Mouse (Mus musculus) midbrain, postnatal 0 days (tissue): ENCODE data around the gene Brd3. TPM values are rescaled to one million over a fixed set of nuclear protein-coding genes. Genes with fewer than 3 reads are reported as not detected.
A peak's percentile ranks its signal among the peaks of the same experiment; 100 is the strongest.

ENCODE experiments used
- ATAC-seq: fragments of 200-750 bp; cut with Nextera tagmentation; 2 replicates; pipeline ENCODE4 v1.8.0; 2017; ENCODE audit warnings: moderate number of reproducible peaks, mild to moderate bottlenecking, moderate TSS enrichment, moderate library complexity; ENCODE audit not compliant: low FRiP score
- DNase-seq: peaks from one replicate; pipeline ENCODE4 v3.0.0-alpha.2; 2015; ENCODE audit warnings: low spot score
- H3K27ac ChIP-seq: fragments of 300-500 bp; sonication (generic); 2 replicates; pipeline ENCODE4 v1.5.1; 2014; ENCODE audit warnings: low read depth, mild to moderate bottlenecking, low read length, mixed read lengths
- H3K27me3 ChIP-seq: fragments of 300-500 bp; sonication (generic); 2 replicates; pipeline ENCODE4 v1.6.1; 2014; ENCODE audit warnings: low read length, control low read depth, mixed read lengths; ENCODE audit not compliant: insufficient read depth
- H3K36me3 ChIP-seq: fragments of 300-500 bp; sonication (generic); 2 replicates; pipeline ENCODE4 v1.6.1; 2014; ENCODE audit warnings: low read length, control low read depth, mixed read lengths; ENCODE audit not compliant: insufficient read depth
- H3K4me1 ChIP-seq: fragments of 300-500 bp; sonication (generic); 2 replicates; pipeline ENCODE4 v1.6.1; 2014; ENCODE audit warnings: mild to moderate bottlenecking, control low read depth, antibody characterized with exemption, low read length, mixed read lengths; ENCODE audit not compliant: insufficient read depth
- H3K4me2 ChIP-seq: fragments of 300-500 bp; sonication (generic); 2 replicates; pipeline ENCODE4 v1.6.1; 2014; ENCODE audit warnings: low read depth, mild to moderate bottlenecking, low read length, mixed read lengths; ENCODE audit not compliant: poor library complexity, severe bottlenecking
- H3K4me3 ChIP-seq: fragments of 300-500 bp; sonication (generic); 2 replicates; pipeline ENCODE4 v1.5.1; 2014; ENCODE audit warnings: low read depth, mild to moderate bottlenecking, low read length, moderate library complexity
- H3K9ac ChIP-seq: fragments of 300-500 bp; sonication (generic); replicated peaks from 2 replicates; pipeline ENCODE4 v1.6.1; 2014; ENCODE audit warnings: mild to moderate bottlenecking, low read length, moderate library complexity, mixed read lengths; ENCODE audit not compliant: poor library complexity, severe bottlenecking
- H3K9me3 ChIP-seq: fragments of 300-500 bp; sonication (generic); 2 replicates; pipeline ENCODE4 v1.6.1; 2016; ENCODE audit warnings: low read length, control low read depth
- CTCF ChIP-seq: IDR thresholded peaks from 2 replicates; pipeline ENCODE4 v1.5.1; 2016; ENCODE audit warnings: antibody characterized with exemption, mild to moderate bottlenecking
- WGBS: fragments of 180-500 bp; shearing (Covaris S2); extraction: QIAGEN DNeasy Blood & Tissue Kit; methylation state at CpG from one replicate; pipeline ENCODE4 v1.1.7; 2014; 5-methylcytosine and 5-hydroxymethylcytosine counted together
- polyA plus RNA-seq: library from polyadenylated mRNA; unstranded; fragments of >200 nt; fragmentation: Nextera tagmentation; extraction: Ambion mirVana; gene quantifications from 2 replicates; pipeline ENCODE4 v1.2.1, GENCODE M21; 2015
- total RNA-seq: library from RNA; depleted of rRNA; stranded (reverse); fragments of >200 nt; gene quantifications from 2 replicates; pipeline ENCODE4 v1.2.3, GENCODE M21; 2014; rRNA removed

Brd3 gene
- total RNA-seq: 43.8 and 54.7 TPM in 2 replicates
- polyA plus RNA-seq: 124 TPM in 2 replicates

DNA sequence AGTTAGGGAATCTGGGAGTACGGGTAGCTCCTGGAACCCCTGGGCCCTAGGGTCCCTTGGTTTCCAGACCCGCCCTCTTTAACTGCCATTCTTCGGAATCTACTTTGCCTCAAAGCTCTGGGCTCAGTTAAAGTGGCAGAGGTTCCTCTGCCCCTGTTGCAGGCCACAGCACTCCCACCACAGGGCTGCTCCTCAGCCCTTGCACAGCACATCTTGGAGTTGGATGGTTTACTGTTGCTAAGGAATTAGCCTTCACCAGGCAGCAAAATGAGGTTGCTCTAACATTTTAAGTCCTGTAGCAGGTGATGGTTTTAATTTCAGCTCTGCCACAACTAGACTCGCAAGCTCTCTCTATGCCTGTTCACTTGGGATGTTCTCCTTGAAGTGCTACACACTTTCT lies at the start of gene Brd3:
Gene Brd3, minus strand, starts transcription at position 101 of the 400 bp plus-strand sequence.
- Histone ChIP-seq H3K4me2 (no peak within 1 kb of the TSS), H3K9me3 (no peaks in the 10 kb centered on the region), H3K4me3 (no peak within 1 kb of the TSS), H3K9ac (no peak within 1 kb of the TSS), H3K27ac (no peak within 1 kb of the TSS), H3K27me3 (no peaks in the 10 kb centered on the region), H3K36me3 (no peaks in the 10 kb centered on the region), H3K4me1 (no peaks in the 10 kb centered on the region)
- 78% methylated on average over 4 of the region's 4 CpGs for WGBS
- TF ChIP-seq CTCF: no peak
- no peak for DNase-seq
- ATAC-seq: no peak

DNA sequence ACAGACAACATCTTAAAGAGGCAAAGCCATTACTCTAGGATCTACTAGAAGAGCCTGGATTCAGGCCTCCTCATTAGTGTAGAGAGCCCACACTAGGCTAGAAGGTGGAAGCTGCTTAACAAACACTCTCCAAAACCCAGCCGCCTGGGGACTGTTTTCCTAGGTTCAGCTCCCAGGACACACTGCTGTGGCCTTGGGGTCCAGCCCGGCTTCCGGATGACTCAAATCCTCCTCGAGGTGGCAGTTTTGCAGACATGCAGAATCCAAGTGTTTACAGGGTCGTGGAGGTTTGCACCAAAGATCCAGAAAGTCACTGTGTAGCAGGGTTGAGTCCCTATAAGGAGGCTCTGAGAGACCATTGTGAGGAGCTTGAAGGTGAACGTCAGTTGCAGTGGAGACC lies 49.5 kb upstream of the Brd3 start:
- Histone ChIP-seq H3K4me1 (no peaks in the 10 kb centered on the region), H3K27ac (no peak overlapping the region), H3K27me3 (no peaks in the 10 kb centered on the region), H3K9ac (no peak overlapping the region), H3K9me3 (no peaks in the 10 kb centered on the region), H3K4me2 (no peak overlapping the region), H3K36me3 (no peaks in the 10 kb centered on the region), H3K4me3 (no peak overlapping the region)
- 81% methylated on average over 6 of the region's 6 CpGs for WGBS
- no peak for DNase-seq
- ATAC-seq: no peak
- no peak for TF ChIP-seq CTCF

- no peak for TF ChIP-seq CTCF
- WGBS: 85% methylated on average over 9 of the region's 9 CpGs
Observed at GRCm38 (mm10) chr2:27554308-27554707, 46.8 kb upstream of the Brd3 start.

GRCm38 (mm10) chr2:27552620-27553287 lies 45.3 kb upstream of the Brd3 start:
- DNase-seq (peak; percentile 83), ATAC-seq (no peak)
- Histone ChIP-seq H3K9ac (no peak overlapping the region), H3K4me3 (no peak overlapping the region), H3K27me3 (no peaks in the 10 kb centered on the region), H3K4me2 (no peak overlapping the region), H3K4me1 (no peaks in the 10 kb centered on the region), H3K27ac (no peak overlapping the region), H3K36me3 (no peaks in the 10 kb centered on the region), H3K9me3 (no peaks in the 10 kb centered on the region)
- peak; percentile 98 for TF ChIP-seq CTCF
- 27% methylated on average over 7 of the region's 7 CpGs for WGBS

More at GRCm38 (mm10) chr2:27554308-27554707, 46.8 kb upstream of the Brd3 start:
- ATAC-seq: no peak
- no peak overlapping the region for H3K27ac ChIP-seq
- H3K4me3 ChIP-seq: no peak overlapping the region
- no peaks in the 10 kb centered on the region for H3K9me3 ChIP-seq
- no peak overlapping the region for H3K4me2 ChIP-seq
- H3K36me3 ChIP-seq: no peaks in the 10 kb centered on the region
- no peaks in the 10 kb centered on the region for H3K4me1 ChIP-seq
- DNase-seq: no peak
- no peak overlapping the region for H3K9ac ChIP-seq
- H3K27me3 ChIP-seq: no peaks in the 10 kb centered on the region

GRCm38 (mm10) chr2:27548664-27549369 lies 41.4 kb upstream of the Brd3 start:
- H3K9me3 ChIP-seq: no peaks in the 10 kb centered on the region
- H3K36me3 ChIP-seq: no peaks in the 10 kb centered on the region
- no peak overlapping the region for H3K4me3 ChIP-seq
- H3K27ac ChIP-seq: no peak overlapping the region
- no peak overlapping the region for H3K4me2 ChIP-seq
- no peaks in the 10 kb centered on the region for H3K27me3 ChIP-seq
- no peak overlapping the region for H3K9ac ChIP-seq
- TF ChIP-seq CTCF: no peak
- 91% methylated on average over 1 of the region's 1 CpGs for WGBS
- ATAC-seq (no peak), DNase-seq (no peak)
- H3K4me1 ChIP-seq: no peaks in the 10 kb centered on the region

DNA sequence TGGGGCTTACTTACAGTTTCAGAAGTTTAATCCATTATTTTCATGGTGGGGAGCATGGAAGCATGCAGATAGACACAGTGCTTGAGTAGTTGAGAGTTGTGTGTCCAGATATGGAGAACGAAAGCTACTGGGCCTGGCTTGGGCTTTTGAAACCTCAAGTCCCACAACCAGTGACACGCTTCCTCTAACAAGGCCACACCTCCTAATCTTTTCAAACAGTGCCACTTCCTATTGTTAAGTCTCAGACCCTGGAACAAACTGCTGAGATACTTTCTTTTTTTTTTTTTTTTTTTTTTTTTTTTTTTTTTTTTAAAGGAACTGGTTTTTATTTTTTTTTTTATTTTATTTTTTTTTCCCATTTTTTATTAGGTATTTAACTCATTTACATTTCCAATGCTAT lies 40.5 kb upstream of the Brd3 start:
- H3K4me2 ChIP-seq: no peak overlapping the region
- H3K27me3 ChIP-seq: no peaks in the 10 kb centered on the region
- DNase-seq (no peak), ATAC-seq (no peak)
- H3K27ac ChIP-seq: no peak overlapping the region
- H3K4me1 ChIP-seq: no peaks in the 10 kb centered on the region
- 93% methylated on average over 2 of the region's 2 CpGs for WGBS
- no peak for TF ChIP-seq CTCF
- H3K9ac ChIP-seq: no peak overlapping the region
- no peaks in the 10 kb centered on the region for H3K9me3 ChIP-seq
- no peak overlapping the region for H3K4me3 ChIP-seq
- H3K36me3 ChIP-seq: no peaks in the 10 kb centered on the region
